Mouse (Mus musculus): ENCODE results near the gene Lgals9. TPM values are rescaled to one million over a fixed set of nuclear protein-coding genes. Genes with fewer than 3 reads are reported as not detected.

Gene Lgals9
- total RNA-seq (2021), result 10 to 100 TPM; 20.9 to 22.4 TPM
- polyA plus RNA-seq (2012; rRNA removed), result 39.1 and 41.3 TPM in 2 replicates
- long read RNA-seq, transcript Lgals9-202 (10 exons, 1,520 nt), result major isoform, 6 of 10 reads
- long read RNA-seq, partial matches to known transcripts, result 3 of 10 reads
- long read RNA-seq, other reads (novel, unspliced or antisense), result 1 of 10 reads

- peak; percentile 83 for DNase-seq
Measured at GRCm38 (mm10) chr11:78984483-78985177, at the start of gene Lgals9. Lgals9 (minus strand) TSS chr11:78984946.

- no peak for DNase-seq
Measured at GRCm38 (mm10) chr11:79033636-79034035, 48.9 kb upstream of the Lgals9 start.

GRCm38 (mm10) chr11:79033021-79033420, 48.3 kb upstream of the Lgals9 start:
- DNase-seq, result no peak

- DNase-seq, result no peak
Measured at GRCm38 (mm10) chr11:79031452-79031746, 46.7 kb upstream of the Lgals9 start.

- DNase-seq, result peak; percentile 84
Measured at GRCm38 (mm10) chr11:79030570-79031451, 46.1 kb upstream of the Lgals9 start.

GRCm38 (mm10) chr11:79023751-79024150, 39.0 kb upstream of the Lgals9 start:
- no peak for DNase-seq

GRCm38 (mm10) chr11:79023342-79023741, 38.6 kb upstream of the Lgals9 start:
- DNase-seq, result no peak

- no peak for DNase-seq
Measured at GRCm38 (mm10) chr11:79022836-79023235, 38.1 kb upstream of the Lgals9 start.

GRCm38 (mm10) chr11:79020535-79021045, 35.8 kb upstream of the Lgals9 start:
- no peak for DNase-seq

- peak; percentile 57 for DNase-seq
Measured at GRCm38 (mm10) chr11:79019839-79020534, 35.2 kb upstream of the Lgals9 start.

GRCm38 (mm10) chr11:79018954-79019704, 34.4 kb upstream of the Lgals9 start:
- DNase-seq, result peak; percentile 60

GRCm38 (mm10) chr11:79017161-79017606, 32.4 kb upstream of the Lgals9 start:
- DNase-seq, result no peak

GRCm38 (mm10) chr11:79016236-79016635, 31.5 kb upstream of the Lgals9 start:
- DNase-seq, result no peak

- DNase-seq, result no peak
Measured at GRCm38 (mm10) chr11:79015660-79016215, 31.0 kb upstream of the Lgals9 start.

- no peak for DNase-seq
Measured at GRCm38 (mm10) chr11:79014602-79015325, 30.0 kb upstream of the Lgals9 start.

GRCm38 (mm10) chr11:79013806-79014205, 29.1 kb upstream of the Lgals9 start:
- no peak for DNase-seq

- DNase-seq, result no peak
Measured at GRCm38 (mm10) chr11:79013056-79013455, 28.3 kb upstream of the Lgals9 start.

GRCm38 (mm10) chr11:79012529-79012928, 27.8 kb upstream of the Lgals9 start:
- DNase-seq, result no peak

- DNase-seq, result no peak
Measured at GRCm38 (mm10) chr11:79008891-79009290, 24.1 kb upstream of the Lgals9 start.

All from adrenal gland, adult 2 months (tissue).